Mouse (Mus musculus) hindlimb bud, embryonic 11.5 days (tissue): ENCODE measurements around the gene Comp.

ENCODE experiments used
- DNase-seq: peaks from one replicate; pipeline ENCODE4 v3.0.0-alpha.2; 2012; ENCODE audit warnings: low read depth, low spot score; ENCODE audit errors: extremely low spot score

The Comp gene

DNA sequence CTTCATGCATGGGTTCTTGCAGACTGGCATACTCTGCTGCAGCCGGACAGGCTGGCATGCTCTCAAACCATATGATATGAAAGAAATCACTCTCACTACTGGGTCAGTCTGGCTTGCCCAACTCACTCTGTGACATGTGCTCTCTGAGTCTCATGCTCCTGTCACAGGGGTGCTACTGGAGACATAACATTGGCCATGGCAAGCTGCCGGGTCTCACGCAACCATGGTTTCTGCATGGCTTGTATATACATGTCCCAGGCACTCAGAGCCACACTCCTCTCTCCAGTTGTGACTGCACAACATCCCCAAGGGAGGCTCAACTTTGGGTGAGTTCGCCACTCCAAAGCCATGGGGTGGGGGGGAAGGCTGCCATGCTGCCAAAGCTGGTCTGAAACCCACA lies 57.9 kb downstream of the Comp start:
- no peak for DNase-seq
